Mouse (Mus musculus): ENCODE measurements around the gene Scd1. TPM values are rescaled to one million over a fixed set of nuclear protein-coding genes. Genes with fewer than 3 reads are reported as not detected.

The Scd1 gene
- 48.5 and 51.4 TPM in 2 replicates for polyA plus RNA-seq (2012; ENCODE audit: low replicate concordance)

GRCm38 (mm10) chr19:44407341-44408222 lies at the start of gene Scd1:
TSS of gene Scd1 (minus strand) at chr19:44407879.

Other genes with a start within 250 kb of the Scd1 start
- 0.07 TPM in 1 of 2 replicates, not detected in the other for gene Pkd2l1, start 215.4 kb downstream of the Scd1 start, polyA plus RNA-seq (2012; ENCODE audit: low replicate concordance)
- gene Scd3, start 204.6 kb downstream of the Scd1 start, polyA plus RNA-seq (2012; ENCODE audit: low replicate concordance) = not detected in 2 replicates
- gene Scd2, start 114.2 kb downstream of the Scd1 start, polyA plus RNA-seq (2012; ENCODE audit: low replicate concordance) = 2.4 and 6.3 TPM in 2 replicates
- not detected in 2 replicates for gene Scd4, start 74.8 kb downstream of the Scd1 start, polyA plus RNA-seq (2012; ENCODE audit: low replicate concordance)
- gene Wnt8b, start 85.6 kb upstream of the Scd1 start, polyA plus RNA-seq (2012; ENCODE audit: low replicate concordance) = not detected in 2 replicates
- 0.11 and 2.4 TPM in 2 replicates for gene Sec31b, start 138.0 kb upstream of the Scd1 start, polyA plus RNA-seq (2012; ENCODE audit: low replicate concordance)
- not detected in 2 replicates for gene Gm20538, start 145.0 kb upstream of the Scd1 start, polyA plus RNA-seq (2012; ENCODE audit: low replicate concordance)
- gene Ndufb8, start 147.6 kb upstream of the Scd1 start, polyA plus RNA-seq (2012; ENCODE audit: low replicate concordance) = 86.9 and 122 TPM in 2 replicates
- 13.1 and 15.6 TPM in 2 replicates for gene Hif1an, start 155.0 kb upstream of the Scd1 start, polyA plus RNA-seq (2012; ENCODE audit: low replicate concordance)